Mouse (Mus musculus): ENCODE data around the gene Aldh8a1. TPM values are rescaled to one million over a fixed set of nuclear protein-coding genes. Genes with fewer than 3 reads are reported as not detected.

Aldh8a1 gene
- polyA plus RNA-seq, 1 experiment from 2014 or later, result not detected

DNA sequence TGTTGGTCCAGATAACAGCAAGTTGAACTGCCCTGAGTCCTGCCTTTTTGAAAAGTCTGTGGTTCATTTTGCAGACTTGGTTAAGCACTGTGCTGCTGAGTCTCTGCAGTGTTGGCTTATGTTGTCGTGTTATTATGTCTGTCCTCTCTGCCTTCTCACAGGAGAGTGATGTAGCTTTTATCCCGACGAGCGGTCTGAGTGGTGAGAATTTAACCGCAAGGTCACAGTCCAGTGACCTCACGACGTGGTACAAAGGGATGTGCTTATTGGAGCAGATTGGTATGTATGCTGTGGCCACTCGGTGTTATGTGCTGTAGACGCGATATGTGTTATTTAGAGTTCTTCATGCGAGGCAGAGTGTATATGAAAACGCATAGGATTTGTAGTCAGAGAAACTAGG lies 25.3 kb upstream of the Aldh8a1 start:
- H3K27me3 ChIP-seq, result no peaks in the 10 kb centered on the region
- no peaks in the 10 kb centered on the region for H3K9me3 ChIP-seq
- H3K9ac ChIP-seq, result no peak overlapping the region
- ATAC-seq (ENCODE audit: low read depth), result no peak
- no peak overlapping the region for H3K27ac ChIP-seq (replicated peaks)
- 81% methylated on average over 12 of the region's 12 CpGs for WGBS
- H3K36me3 ChIP-seq, result peaks cover 73% of the 10 kb centered on the region
- H3K4me3 ChIP-seq, result no peak overlapping the region
- H3K4me1 ChIP-seq (replicated peaks), result no peaks in the 10 kb centered on the region
- H3K4me2 ChIP-seq, result no peak overlapping the region

DNA sequence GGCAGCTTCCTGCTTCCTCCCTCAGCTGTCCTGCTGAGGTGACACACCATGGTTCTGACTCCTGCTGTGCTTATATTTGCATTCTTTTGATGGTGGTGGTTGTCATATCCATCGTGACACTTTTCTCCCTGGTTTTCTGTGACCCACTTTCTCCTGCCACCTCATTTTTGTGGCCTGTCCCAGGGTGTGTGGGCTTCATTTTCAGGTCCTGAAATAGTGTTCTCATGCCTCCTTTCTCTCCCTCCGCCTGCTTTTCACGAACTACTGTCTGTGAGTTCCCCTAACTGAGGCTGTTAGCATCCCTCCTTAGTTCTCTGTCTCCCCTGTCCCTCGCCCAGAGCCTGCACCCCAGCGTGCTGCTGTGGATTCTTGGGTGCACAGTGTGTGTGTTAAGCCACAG lies 23.2 kb upstream of the Aldh8a1 start:
- no peaks in the 10 kb centered on the region for H3K9me3 ChIP-seq
- H3K27me3 ChIP-seq, result no peaks in the 10 kb centered on the region
- no peak overlapping the region for H3K9ac ChIP-seq
- H3K4me1 ChIP-seq (replicated peaks), result no peaks in the 10 kb centered on the region
- no peak overlapping the region for H3K4me2 ChIP-seq
- H3K4me3 ChIP-seq, result no peak overlapping the region
- H3K36me3 ChIP-seq, result peaks cover 83% of the 10 kb centered on the region
- no peak for ATAC-seq (ENCODE audit: low read depth)
- 72% methylated on average over 5 of the region's 5 CpGs for WGBS
- H3K27ac ChIP-seq (replicated peaks), result no peak overlapping the region

DNA sequence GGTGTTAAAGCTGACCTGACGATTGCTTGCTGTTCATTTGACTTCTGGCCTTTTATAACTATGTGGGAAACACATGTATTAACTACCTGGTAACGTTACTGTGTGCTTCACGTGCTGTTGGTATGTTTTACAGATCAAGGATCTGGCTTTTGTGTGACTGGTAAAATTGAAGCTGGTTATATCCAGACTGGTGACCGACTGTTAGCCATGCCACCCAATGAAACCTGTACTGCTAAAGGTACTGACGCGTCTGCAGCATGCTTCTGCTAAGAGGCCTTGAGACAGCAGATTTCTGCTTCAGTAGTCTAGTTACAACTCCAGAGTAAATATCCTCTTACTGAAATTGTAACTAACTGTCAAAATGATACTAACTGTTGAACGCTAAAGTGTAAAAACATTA lies 22.6 kb upstream of the Aldh8a1 start:
- H3K9ac ChIP-seq, result no peak overlapping the region
- H3K9me3 ChIP-seq, result no peaks in the 10 kb centered on the region
- no peak overlapping the region for H3K27ac ChIP-seq (replicated peaks)
- H3K27me3 ChIP-seq, result no peaks in the 10 kb centered on the region
- no peak overlapping the region for H3K4me2 ChIP-seq
- 96% methylated on average over 7 of the region's 7 CpGs for WGBS
- H3K36me3 ChIP-seq, result peaks cover 86% of the 10 kb centered on the region
- no peak for ATAC-seq (ENCODE audit: low read depth)
- H3K4me1 ChIP-seq (replicated peaks), result no peaks in the 10 kb centered on the region
- H3K4me3 ChIP-seq, result no peak overlapping the region

DNA sequence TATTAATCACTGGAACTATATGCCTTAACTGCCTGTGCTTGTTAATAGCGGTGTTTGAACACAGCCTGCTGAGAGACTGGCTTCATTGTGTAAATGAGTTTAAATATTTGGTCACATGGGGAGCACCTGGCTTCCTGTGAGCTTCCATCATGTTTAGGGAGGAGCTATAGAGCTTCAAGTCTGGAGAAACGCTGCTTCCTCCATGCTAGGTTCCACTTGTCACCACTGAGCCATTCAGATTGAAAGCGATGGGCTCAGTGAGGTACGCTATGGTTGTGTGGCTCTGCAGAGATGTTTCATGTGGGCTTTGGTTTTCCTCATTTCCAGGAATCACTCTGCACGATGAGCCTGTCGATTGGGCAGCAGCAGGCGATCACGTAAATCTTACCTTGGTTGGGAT lies 19.1 kb upstream of the Aldh8a1 start:
- Histone ChIP-seq H3K36me3 (peaks cover 84% of the 10 kb centered on the region), H3K27me3 (no peaks in the 10 kb centered on the region), H3K4me3 (no peak overlapping the region), H3K27ac (replicated peaks) (no peak overlapping the region), H3K9ac (no peak overlapping the region), H3K9me3 (no peaks in the 10 kb centered on the region), H3K4me1 (replicated peaks) (no peaks in the 10 kb centered on the region), H3K4me2 (no peak overlapping the region)
- WGBS, result 92% methylated on average over 8 of the region's 8 CpGs
- ATAC-seq (ENCODE audit: low read depth), result no peak

DNA sequence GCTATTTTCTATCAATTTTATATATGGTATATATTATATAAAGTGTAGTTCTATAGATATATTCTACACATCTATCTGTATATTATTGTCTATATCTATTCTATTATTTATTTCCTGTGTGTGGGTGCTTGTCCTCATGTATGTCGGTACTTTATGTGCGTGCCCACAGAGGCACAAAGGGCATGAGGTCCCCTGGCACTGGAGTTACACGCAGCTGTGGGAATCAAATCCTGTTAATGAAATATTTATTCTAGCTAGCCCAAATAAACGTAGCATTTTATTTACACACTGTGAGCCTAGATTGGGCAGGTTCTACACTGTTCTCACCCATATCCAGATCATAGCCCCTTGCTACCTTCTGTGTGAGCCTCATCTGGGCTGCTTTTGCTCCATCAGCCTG lies 18.0 kb upstream of the Aldh8a1 start:
- H3K9me3 ChIP-seq, result no peaks in the 10 kb centered on the region
- 88% methylated on average over 4 of the region's 4 CpGs for WGBS
- no peak overlapping the region for H3K9ac ChIP-seq
- no peak overlapping the region for H3K4me2 ChIP-seq
- H3K4me3 ChIP-seq, result no peak overlapping the region
- no peaks in the 10 kb centered on the region for H3K4me1 ChIP-seq (replicated peaks)
- H3K27ac ChIP-seq (replicated peaks), result no peak overlapping the region
- no peaks in the 10 kb centered on the region for H3K27me3 ChIP-seq
- no peak for ATAC-seq (ENCODE audit: low read depth)
- peaks cover 76% of the 10 kb centered on the region for H3K36me3 ChIP-seq

DNA sequence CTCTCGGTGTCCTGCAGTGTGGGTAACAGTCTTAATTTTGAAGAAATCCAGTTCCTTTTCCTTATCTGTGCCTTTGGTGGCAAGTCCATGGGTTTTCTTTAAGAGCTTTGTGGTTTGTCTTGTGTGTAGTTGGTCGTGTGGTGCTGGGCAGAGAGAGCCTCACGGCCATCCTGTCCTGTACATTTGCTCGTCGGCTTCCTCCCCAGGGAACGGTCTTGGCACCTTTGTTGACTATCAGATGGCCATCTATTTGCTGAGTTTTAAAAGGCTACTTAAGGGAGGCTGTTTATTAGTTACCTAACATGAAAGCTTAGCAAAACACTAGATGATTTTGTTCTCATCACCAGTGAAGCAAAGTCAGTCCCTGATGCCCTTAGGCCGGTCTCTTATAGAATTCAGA lies 15.2 kb upstream of the Aldh8a1 start:
- no peaks in the 10 kb centered on the region for H3K4me1 ChIP-seq (replicated peaks)
- ATAC-seq (ENCODE audit: low read depth), result no peak
- H3K27ac ChIP-seq (replicated peaks), result no peak overlapping the region
- H3K9me3 ChIP-seq, result no peaks in the 10 kb centered on the region
- H3K4me2 ChIP-seq, result no peak overlapping the region
- H3K9ac ChIP-seq, result no peak overlapping the region
- H3K27me3 ChIP-seq, result no peaks in the 10 kb centered on the region
- H3K36me3 ChIP-seq, result peaks cover 77% of the 10 kb centered on the region
- no peak overlapping the region for H3K4me3 ChIP-seq
- 85% methylated on average over 7 of the region's 7 CpGs for WGBS

DNA sequence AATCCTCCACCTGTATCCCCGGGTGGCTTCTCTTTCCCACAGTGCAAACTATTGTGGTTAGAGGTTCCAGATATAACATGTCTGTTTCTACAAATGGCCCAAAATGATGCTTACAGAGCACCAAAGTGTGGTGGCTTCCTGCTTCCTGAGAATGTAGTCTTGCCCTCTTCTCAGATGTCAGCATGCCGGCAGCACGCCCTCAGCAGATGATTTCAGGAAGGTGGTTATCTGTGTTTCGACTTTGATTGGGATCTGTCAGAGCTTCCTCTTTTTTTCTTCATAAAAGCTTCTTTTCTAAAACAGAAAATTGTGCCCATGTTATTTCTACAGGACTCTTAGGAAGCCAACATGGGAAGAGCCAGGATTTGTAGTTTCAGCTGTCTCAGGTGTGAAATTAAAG lies 13.8 kb upstream of the Aldh8a1 start:
- Histone ChIP-seq H3K27ac (replicated peaks) (no peak overlapping the region), H3K27me3 (no peaks in the 10 kb centered on the region), H3K4me3 (no peak overlapping the region), H3K36me3 (peaks cover 76% of the 10 kb centered on the region), H3K4me1 (replicated peaks) (no peaks in the 10 kb centered on the region), H3K9me3 (no peaks in the 10 kb centered on the region), H3K9ac (no peak overlapping the region), H3K4me2 (no peak overlapping the region)
- 92% methylated on average over 4 of the region's 4 CpGs for whole genome bisulfite sequencing
- no peak for ATAC-seq (ENCODE audit: low read depth)

DNA sequence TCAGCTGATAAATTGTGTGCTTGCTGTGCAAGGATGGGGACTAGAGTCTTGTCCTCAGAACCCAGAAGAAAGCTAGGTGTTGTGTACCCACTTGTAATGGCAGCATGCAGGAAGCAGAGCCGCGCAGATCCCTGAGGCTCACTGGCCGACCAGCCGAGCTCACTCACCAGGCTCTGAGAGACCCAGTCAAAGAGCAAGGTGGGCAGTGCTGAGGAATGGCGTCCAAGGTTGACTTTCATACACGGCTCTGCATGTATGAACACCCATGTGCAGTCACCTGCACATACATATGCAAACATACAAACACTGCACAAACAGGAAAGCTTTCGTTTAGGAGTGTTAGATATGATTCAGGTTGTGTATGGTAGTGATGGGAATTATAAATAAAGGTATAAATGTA lies 12.1 kb upstream of the Aldh8a1 start:
- Histone ChIP-seq H3K9me3 (no peaks in the 10 kb centered on the region), H3K36me3 (peaks cover 81% of the 10 kb centered on the region), H3K9ac (no peak overlapping the region), H3K4me1 (replicated peaks) (no peaks in the 10 kb centered on the region), H3K4me2 (no peak overlapping the region), H3K4me3 (no peak overlapping the region), H3K27ac (replicated peaks) (no peak overlapping the region), H3K27me3 (no peaks in the 10 kb centered on the region)
- no peak for ATAC-seq (ENCODE audit: low read depth)
- WGBS, result 92% methylated on average over 7 of the region's 7 CpGs

DNA sequence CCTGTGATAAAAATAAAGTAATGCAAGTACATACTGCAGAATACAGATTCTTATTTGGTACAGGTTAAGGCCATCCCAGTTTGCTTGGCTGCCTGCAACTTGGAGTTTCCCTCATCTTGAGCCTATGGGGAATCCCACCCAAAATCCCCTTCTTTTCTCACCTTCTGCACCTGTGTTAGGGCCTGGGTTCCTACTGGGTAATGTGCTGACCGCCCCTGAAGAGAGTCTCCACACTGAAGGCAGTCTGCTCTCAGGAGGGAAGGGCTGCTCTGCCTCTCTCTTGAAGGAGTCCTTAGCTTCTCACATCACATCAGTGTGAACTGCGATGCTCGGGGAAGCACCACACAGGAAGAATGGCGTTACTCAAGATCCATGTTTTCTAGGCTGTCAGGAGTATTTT lies 11.2 kb upstream of the Aldh8a1 start:
- Histone ChIP-seq H3K9ac (no peak overlapping the region), H3K4me2 (no peak overlapping the region), H3K4me3 (no peak overlapping the region), H3K4me1 (replicated peaks) (no peaks in the 10 kb centered on the region), H3K27me3 (no peaks in the 10 kb centered on the region), H3K9me3 (no peaks in the 10 kb centered on the region), H3K36me3 (peaks cover 78% of the 10 kb centered on the region), H3K27ac (replicated peaks) (no peak overlapping the region)
- 87% methylated on average over 4 of the region's 4 CpGs for WGBS
- no peak for ATAC-seq (ENCODE audit: low read depth)

DNA sequence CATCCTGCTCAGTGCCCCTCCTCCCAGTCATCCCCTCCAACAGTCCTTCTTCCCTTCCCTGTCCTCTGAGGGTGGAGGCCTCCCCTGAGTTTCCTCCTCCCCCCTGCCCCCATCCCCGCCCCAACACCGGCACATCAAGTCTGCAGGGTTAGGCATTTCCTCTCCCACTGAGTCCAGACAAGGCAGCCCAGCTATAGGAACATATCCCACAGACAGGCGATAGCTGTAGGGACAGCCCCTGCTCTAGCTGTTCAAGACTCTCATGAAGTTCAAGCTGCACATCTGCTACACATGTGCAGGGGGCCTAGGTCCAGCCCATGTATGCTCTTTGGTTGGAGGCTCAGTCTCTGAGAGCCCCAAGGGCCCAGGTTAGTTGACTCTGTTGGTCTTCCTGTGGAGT lies 10.6 kb upstream of the Aldh8a1 start:
- H3K36me3 ChIP-seq, result peaks cover 74% of the 10 kb centered on the region
- H3K4me2 ChIP-seq, result no peak overlapping the region
- no peak overlapping the region for H3K9ac ChIP-seq
- H3K27me3 ChIP-seq, result no peaks in the 10 kb centered on the region
- peak; percentile 32; the same call in 1 of the 2 replicates for ATAC-seq (ENCODE audit: low read depth)
- no peaks in the 10 kb centered on the region for H3K9me3 ChIP-seq
- H3K4me1 ChIP-seq (replicated peaks), result no peaks in the 10 kb centered on the region
- no peak overlapping the region for H3K4me3 ChIP-seq
- no peak overlapping the region for H3K27ac ChIP-seq (replicated peaks)
- 87% methylated on average over 3 of the region's 3 CpGs for WGBS

DNA sequence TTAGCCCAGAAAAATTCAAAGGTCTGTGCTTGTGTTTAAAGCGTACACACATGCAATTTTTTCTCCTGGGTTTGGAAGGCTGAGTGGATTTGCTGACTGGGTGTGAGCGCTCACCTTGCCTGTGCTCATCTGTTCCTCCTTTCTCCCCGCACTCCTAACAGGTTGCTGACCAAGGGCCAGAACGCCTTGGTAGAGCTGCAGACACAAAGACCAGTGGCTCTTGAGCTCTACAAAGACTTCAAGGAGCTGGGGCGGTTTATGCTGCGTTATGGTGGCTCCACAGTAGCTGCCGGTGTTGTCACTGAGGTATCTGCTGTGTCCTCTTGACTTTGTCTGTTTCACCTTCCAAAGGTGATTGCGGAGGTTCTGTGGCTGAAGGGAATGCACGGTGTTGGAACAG lies 9.6 kb upstream of the Aldh8a1 start:
- no peaks in the 10 kb centered on the region for H3K27me3 ChIP-seq
- H3K27ac ChIP-seq (replicated peaks), result no peak overlapping the region
- no peaks in the 10 kb centered on the region for H3K9me3 ChIP-seq
- 94% methylated on average over 9 of the region's 9 CpGs for WGBS
- H3K4me1 ChIP-seq (replicated peaks), result no peaks in the 10 kb centered on the region
- no peak overlapping the region for H3K4me3 ChIP-seq
- peaks cover 65% of the 10 kb centered on the region for H3K36me3 ChIP-seq
- H3K4me2 ChIP-seq, result no peak overlapping the region
- ATAC-seq (ENCODE audit: low read depth), result no peak
- H3K9ac ChIP-seq, result no peak overlapping the region

DNA sequence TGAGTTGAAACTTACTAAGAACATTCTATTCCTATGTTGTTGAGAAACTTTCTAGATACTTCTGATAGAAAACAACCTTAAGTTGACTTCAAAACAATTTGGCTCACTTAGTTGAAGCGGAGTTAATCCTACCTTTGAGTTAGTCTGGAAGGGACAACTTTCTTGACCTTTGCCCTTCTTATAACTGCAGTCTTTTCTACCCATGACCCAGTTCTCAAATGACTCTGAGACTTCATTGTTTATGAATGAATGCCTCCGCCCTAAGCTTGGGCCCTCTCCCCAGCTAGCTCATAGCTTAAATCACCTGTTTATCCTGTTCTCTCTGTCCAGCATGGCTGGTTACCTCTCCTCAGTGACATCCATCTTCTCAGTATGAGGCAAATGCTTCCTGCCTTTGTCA lies 7.5 kb upstream of the Aldh8a1 start:
- H3K36me3 ChIP-seq, result peaks cover 53% of the 10 kb centered on the region
- no peak for ATAC-seq (ENCODE audit: low read depth)
- WGBS, result 81% methylated on average over 2 of the region's 2 CpGs

DNA sequence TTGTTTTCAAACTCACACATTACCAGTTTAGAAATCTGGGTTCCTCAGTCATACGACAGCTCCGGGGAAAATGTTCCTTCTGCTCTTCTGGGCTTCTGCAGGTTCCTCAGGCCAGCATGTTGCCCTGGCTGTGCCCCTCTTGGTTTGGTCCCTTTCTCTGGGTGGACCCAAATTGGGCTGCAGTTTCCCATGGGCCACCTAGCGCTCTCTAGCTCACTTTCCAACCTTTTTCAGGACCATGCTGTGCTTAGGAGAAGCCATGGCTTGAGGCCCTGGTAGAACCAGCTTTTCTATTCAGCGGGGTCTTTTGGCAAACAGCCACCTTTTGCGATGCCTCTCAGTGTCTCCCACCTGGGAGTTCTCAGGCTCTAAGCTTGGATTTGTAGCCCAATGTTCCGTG lies 4.8 kb upstream of the Aldh8a1 start:
- H3K4me3 ChIP-seq, result no peak overlapping the region
- no peak overlapping the region for H3K9ac ChIP-seq
- no peaks in the 10 kb centered on the region for H3K9me3 ChIP-seq
- no peaks in the 10 kb centered on the region for H3K4me1 ChIP-seq (replicated peaks)
- no peak for ATAC-seq (ENCODE audit: low read depth)
- peaks cover 30% of the 10 kb centered on the region for H3K36me3 ChIP-seq
- no peak overlapping the region for H3K27ac ChIP-seq (replicated peaks)
- no peak overlapping the region for H3K4me2 ChIP-seq
- WGBS, result 93% methylated on average over 6 of the region's 6 CpGs
- no peaks in the 10 kb centered on the region for H3K27me3 ChIP-seq

More for the DNA sequence above, 7.5 kb upstream of the Aldh8a1 start:
- no peaks in the 10 kb centered on the region for H3K27me3 ChIP-seq
- H3K4me2 ChIP-seq, result no peak overlapping the region
- H3K9ac ChIP-seq, result no peak overlapping the region
- H3K27ac ChIP-seq (replicated peaks), result no peak overlapping the region
- H3K9me3 ChIP-seq, result no peaks in the 10 kb centered on the region
- no peaks in the 10 kb centered on the region for H3K4me1 ChIP-seq (replicated peaks)
- no peak overlapping the region for H3K4me3 ChIP-seq
